Mouse (Mus musculus) embryonic facial prominence, embryonic 12.5 days (tissue): ENCODE data around the gene Ccdc81. TPM values are rescaled to one million over a fixed set of nuclear protein-coding genes. Genes with fewer than 3 reads are reported as not detected.

Source experiments
- ATAC-seq: fragments of 200-750 bp; cut with Nextera tagmentation; 2 replicates; pipeline ENCODE4 v1.8.0; 2017; ENCODE audit not compliant: insufficient number of reproducible peaks, insufficient read depth, low FRiP score, low TSS enrichment
- H3K27ac ChIP-seq: fragments of 300-500 bp; sonication (generic); 2 replicates; pipeline ENCODE4 v1.5.1; 2016; ENCODE audit warnings: mild to moderate bottlenecking
- H3K27me3 ChIP-seq: fragments of 300-500 bp; sonication (generic); 2 replicates; pipeline ENCODE4 v1.6.1; 2016; ENCODE audit warnings: mild to moderate bottlenecking, moderate library complexity
- H3K36me3 ChIP-seq: fragments of 300-500 bp; sonication (generic); 2 replicates; pipeline ENCODE4 v1.6.1; 2016; ENCODE audit warnings: mild to moderate bottlenecking
- H3K4me1 ChIP-seq: fragments of 300-500 bp; sonication (generic); 2 replicates; pipeline ENCODE4 v1.6.1; 2016
- H3K4me2 ChIP-seq: fragments of 300-500 bp; sonication (generic); replicated peaks from 2 replicates; pipeline ENCODE4 v1.6.1; 2016; ENCODE audit warnings: mild to moderate bottlenecking, moderate library complexity
- H3K4me3 ChIP-seq: fragments of 300-500 bp; sonication (generic); 2 replicates; pipeline ENCODE4 v1.5.1; 2016; ENCODE audit warnings: mild to moderate bottlenecking
- H3K9ac ChIP-seq: fragments of 300-500 bp; sonication (generic); 2 replicates; pipeline ENCODE4 v1.6.1; 2016; ENCODE audit warnings: mild to moderate bottlenecking, moderate library complexity
- H3K9me3 ChIP-seq: fragments of 300-500 bp; sonication (generic); 2 replicates; pipeline ENCODE4 v1.6.1; 2016; ENCODE audit warnings: mild to moderate bottlenecking, moderate library complexity
- WGBS: fragments of 180-500 bp; shearing (Covaris S2); methylation state at CpG from one replicate; pipeline ENCODE4 v1.1.7; 2016; 5-methylcytosine and 5-hydroxymethylcytosine counted together
- polyA plus RNA-seq: library from polyadenylated mRNA; unstranded; fragments of >200 nt; fragmentation: Nextera tagmentation; extraction: Ambion mirVana; gene quantifications from 2 replicates; pipeline ENCODE4 v1.2.1, GENCODE M21; 2016

Ccdc81 gene
- polyA plus RNA-seq, 1 experiment from 2014 or later, result 0.24 TPM

- Histone ChIP-seq H3K4me3 (no peak overlapping the region), H3K27ac (no peak overlapping the region), H3K27me3 (no peaks in the 10 kb centered on the region), H3K4me1 (no peaks in the 10 kb centered on the region), H3K9ac (no peak overlapping the region), H3K36me3 (no peaks in the 10 kb centered on the region), H3K4me2 (no peak overlapping the region), H3K9me3 (no peaks in the 10 kb centered on the region)
- no peak for ATAC-seq
- 78% methylated on average over 8 of the region's 8 CpGs for WGBS
Measured at GRCm38 (mm10) chr7:89835566-89835965, 67.9 kb downstream of the Ccdc81 start.

- no peak overlapping the region for H3K4me2 ChIP-seq
- no peak overlapping the region for H3K9ac ChIP-seq
- no peak overlapping the region for H3K4me3 ChIP-seq
- no peak overlapping the region for H3K27ac ChIP-seq
- no peaks in the 10 kb centered on the region for H3K27me3 ChIP-seq
- no peak for ATAC-seq
- no peaks in the 10 kb centered on the region for H3K9me3 ChIP-seq
- H3K4me1 ChIP-seq, result peaks cover 9% of the 10 kb centered on the region
- 88% methylated on average over 8 of the region's 8 CpGs for WGBS
- no peaks in the 10 kb centered on the region for H3K36me3 ChIP-seq
Measured at GRCm38 (mm10) chr7:89833521-89833920, 69.9 kb downstream of the Ccdc81 start.

- H3K9me3 ChIP-seq, result no peaks in the 10 kb centered on the region
- H3K4me1 ChIP-seq, result peaks cover 11% of the 10 kb centered on the region
- no peak overlapping the region for H3K4me2 ChIP-seq
- ATAC-seq, result no peak
- H3K27me3 ChIP-seq, result no peaks in the 10 kb centered on the region
- no peak overlapping the region for H3K9ac ChIP-seq
- 54% methylated on average over 7 of the region's 7 CpGs for WGBS
- H3K36me3 ChIP-seq, result no peaks in the 10 kb centered on the region
- H3K4me3 ChIP-seq, result no peak overlapping the region
- peak overlapping the region; percentile 57; the same call in 1 of the 2 replicates for H3K27ac ChIP-seq
Measured at GRCm38 (mm10) chr7:89829201-89829600, 74.2 kb downstream of the Ccdc81 start.

DNA sequence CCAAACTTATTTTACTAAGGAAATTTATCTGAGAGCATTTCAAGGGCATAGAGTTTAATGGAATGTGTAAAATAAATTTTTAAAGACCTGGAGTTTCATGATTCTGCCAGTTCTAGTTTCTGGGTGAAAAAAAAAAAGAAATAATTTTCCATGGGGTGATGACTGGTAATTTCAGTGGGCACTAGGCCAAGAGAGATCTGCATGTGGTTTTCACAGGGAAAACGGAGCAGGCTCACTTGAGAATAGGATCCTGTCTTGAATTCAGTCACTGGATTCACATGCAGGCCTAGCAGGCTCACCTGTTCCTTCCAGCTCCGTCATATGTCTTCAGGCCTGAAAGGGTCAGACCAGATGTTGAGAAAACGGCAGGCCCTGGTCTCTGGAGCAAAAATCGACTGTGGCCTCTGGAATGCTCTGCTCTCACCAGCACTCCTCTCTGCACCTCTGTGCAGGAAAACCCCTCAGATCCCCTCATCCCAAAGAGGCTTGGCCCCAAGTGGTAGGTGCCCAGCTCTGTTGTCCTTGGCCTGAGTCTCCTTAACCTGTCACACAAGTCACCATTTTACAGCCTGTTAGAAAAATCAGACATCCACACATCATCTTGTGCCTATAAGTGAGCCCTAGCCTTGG is 74.9 kb downstream of the Ccdc81 start:
- Histone ChIP-seq H3K4me1 (peaks cover 11% of the 10 kb centered on the region), H3K4me2 (no peak overlapping the region), H3K9me3 (no peaks in the 10 kb centered on the region), H3K27me3 (no peaks in the 10 kb centered on the region), H3K4me3 (no peak overlapping the region), H3K9ac (no peak overlapping the region), H3K36me3 (no peaks in the 10 kb centered on the region), H3K27ac (peak overlapping the region; percentile 57; the same call in 1 of the 2 replicates)
- 47% methylated on average over 4 of the region's 4 CpGs for WGBS
- ATAC-seq, result no peak

Other genes starting within 250 kb of the Ccdc81 start
- 127 and 137 TPM in 2 replicates for gene Hikeshi, start 37.6 kb upstream of the Ccdc81 start, polyA plus RNA-seq
- 91.2 and 95.5 TPM in 2 replicates for gene Eed, start 77.4 kb upstream of the Ccdc81 start, polyA plus RNA-seq
- 43.7 and 45.7 TPM in 2 replicates for gene Picalm, start 226.6 kb upstream of the Ccdc81 start, polyA plus RNA-seq